Mouse (Mus musculus) left cerebral cortex, postnatal 25 days (tissue): ENCODE measurements at regions not wholly inside any gene's neighbourhood (a gene's known extent, or its start where the extent isn't known, plus 50 kb on each side); places are given as distances from the start of the nearest gene placed in this dataset.

Experiments used
- DNase-seq, 2 experiments: peaks; one replicate each; pipeline ENCODE4 v3.0.0; 2022; ENCODE audit warnings: low spot score in 2 of 2, mixed read lengths in 1 of 2
- intact Hi-C: fragments of 180-260 bp; cut with DNase I; formaldehyde crosslinking; loops from one replicate; pipeline ENCODE4 v1.15.1; 2025

DNA sequence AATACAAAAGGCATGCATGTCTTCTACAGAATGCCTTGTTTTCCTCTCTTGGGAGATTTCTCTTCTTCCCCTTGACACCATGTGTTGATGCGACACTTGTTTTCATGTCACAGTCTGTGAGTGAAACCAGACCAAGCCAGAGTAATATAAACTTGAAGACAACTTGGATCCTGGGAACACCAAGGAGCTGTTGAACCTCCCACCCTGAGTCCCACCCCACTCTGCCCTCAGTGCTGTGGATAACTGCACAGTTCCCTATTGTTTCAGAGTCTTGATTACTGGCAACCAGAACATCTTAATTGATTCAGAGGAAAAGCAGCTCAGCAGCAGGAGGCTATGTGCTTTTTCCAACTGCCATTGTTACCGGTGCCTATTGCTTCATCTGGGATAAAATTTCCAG is 254.6 kb upstream of the Jag1 start:
- intact Hi-C loops = no loop called here

DNA sequence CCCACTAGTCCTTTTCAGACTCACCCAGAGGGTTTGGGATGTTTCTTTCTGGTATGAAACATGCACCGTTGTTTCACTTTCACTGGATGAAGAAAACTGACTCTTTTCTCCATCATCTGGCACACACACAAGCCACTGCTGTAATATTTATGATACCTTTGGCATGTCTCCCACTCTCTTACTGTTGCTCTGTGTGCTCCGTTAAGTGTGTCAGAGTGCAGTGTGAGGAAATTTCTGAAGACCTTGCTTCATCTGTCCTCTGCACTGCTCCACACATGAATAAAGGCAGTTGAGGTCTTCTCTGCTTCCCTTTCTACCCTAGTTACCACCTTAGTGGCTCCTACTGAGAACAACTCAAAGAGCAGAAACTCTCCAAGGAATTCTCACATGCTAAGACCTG is 246.6 kb upstream of the Jag1 start:
- DNase-seq = no peak
- intact Hi-C loops = no loop called here

More for the DNA sequence above, 254.6 kb upstream of the Jag1 start:
- no peak for DNase-seq

DNA sequence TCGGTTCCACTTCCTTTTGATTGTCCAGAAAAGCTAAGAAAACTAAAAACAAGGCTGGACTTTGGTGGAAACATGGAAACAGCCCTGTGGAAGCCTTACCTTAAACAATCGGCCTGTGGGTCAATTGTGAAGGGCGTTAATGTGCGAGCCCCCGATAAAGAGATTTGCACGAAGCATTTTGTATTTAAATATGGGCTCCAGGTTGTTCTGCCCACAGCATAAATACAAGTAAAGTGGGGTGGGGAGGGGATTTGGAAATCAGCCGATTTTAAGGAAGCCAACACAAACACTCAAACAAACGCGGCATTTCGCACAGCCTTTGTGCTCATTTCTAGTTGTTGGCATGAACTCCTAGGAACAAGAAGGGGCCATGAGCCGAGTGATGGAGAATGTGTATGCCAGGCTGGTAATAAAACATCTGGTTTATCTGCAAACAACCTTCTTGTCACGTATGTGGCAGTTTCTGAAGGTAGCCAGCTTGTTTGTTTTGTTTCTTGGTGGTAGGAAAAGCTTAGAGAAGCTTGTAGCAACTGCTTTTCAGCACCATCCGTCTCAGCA is 240.8 kb upstream of the Jag1 start:
- intact Hi-C loops = no loop called here

DNA sequence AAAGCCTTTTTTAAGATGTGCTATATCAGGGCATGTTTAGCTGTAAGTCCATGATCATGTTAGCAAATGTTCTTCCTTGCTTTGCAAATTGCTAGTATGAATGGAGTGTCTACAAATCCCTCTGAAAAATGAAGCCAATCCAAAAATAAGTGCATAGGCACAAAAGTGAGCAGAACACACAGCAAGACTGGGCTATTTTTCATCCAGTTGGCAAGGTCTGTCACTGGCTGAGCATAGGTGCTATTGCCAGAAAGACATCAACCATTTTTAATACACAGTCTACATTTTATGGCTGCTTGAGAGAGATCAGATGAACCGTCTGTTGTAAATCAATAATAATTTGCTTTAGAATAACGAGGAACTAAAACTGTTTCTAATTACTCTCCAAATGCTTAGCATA is 227.3 kb upstream of the Jag1 start:
- intact Hi-C loops = no loop called here
- no peak for DNase-seq

More for the DNA sequence above, 240.8 kb upstream of the Jag1 start:
- peak in 1 of 2 experiments; percentile 2 for DNase-seq

DNA sequence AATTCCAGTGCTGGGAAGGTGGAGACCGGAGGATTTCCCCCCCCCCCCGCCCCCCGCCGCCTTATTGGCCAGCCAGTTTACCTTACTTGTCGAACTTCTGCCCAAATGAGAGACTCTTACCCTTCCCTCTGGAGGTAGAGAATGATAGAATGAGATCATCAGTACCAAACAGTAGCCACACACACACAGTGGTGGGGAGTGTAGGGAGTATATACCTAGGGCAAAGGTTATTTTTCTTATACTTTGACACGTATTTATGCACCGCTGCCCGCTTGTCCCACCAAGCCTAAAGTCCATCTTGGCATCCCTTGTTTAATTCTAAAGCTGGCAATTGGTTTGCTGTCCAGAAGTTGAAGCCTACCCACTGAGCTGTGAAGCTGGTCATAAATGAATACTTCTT is 213.6 kb upstream of the Jag1 start:
- intact Hi-C loops = no loop called here

DNA sequence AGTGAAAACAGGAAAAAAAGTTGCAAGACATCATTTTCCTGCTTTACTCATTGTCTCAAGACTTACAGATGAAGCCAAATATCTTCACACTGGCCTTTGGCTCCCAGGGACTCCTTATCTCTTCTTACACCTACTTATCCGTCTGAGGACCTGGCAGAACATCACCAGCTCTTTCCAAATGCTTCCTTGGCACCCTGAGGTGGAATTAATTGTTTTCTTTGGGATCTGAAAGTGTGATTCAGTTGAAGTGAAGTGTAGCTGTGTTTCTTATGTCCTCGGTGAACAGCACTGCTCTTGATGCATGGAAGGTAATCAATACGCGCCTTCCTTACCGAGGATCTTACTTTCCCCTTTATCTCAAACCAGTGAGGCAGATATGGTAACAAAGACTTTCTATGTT is 207.0 kb upstream of the Jag1 start:
- DNase-seq = no peak
- intact Hi-C loops = no loop called here

More for the DNA sequence above, 213.6 kb upstream of the Jag1 start:
- no peak for DNase-seq

DNA sequence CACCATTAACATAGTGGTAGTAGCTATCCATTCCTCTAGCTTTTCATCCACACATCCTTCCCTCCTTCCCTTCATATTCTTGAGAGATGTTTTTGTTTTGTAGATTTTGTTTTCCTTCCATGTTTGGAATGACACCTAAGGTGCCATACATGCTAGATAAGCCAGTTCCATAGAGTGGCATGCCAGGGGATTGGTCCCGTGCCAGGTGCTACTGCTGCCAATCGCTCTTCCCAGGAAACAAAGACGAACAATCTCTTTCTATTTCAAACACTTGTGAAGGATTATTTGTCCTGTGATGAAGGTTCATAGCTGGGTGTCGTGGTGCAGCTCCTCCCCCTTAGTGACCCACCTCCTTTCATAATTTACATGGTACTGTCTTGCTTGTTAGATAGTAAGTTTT is 194.1 kb upstream of the Jag1 start:
- intact Hi-C loops = no loop called here
- DNase-seq = no peak

DNA sequence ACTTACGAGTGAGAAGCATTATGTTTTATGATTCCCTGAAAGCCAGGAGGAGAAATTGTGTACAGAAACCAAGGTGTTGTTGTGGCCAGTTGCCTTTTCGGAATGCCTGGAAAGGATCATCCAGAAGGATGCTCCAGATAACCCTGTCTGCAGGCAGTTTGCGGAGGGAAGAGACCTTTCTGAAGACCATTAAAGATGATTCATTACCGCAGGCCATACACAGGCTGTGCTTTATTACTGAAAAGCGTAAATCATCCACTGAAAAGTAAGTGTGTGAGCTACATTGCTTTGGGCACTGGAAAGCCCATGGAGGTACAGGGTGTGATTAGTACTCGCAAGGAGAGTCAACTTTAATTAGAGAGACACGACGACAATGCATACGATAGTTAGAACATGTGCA is 191.7 kb upstream of the Jag1 start:
- DNase-seq = no peak
- intact Hi-C loops = no loop called here

DNA sequence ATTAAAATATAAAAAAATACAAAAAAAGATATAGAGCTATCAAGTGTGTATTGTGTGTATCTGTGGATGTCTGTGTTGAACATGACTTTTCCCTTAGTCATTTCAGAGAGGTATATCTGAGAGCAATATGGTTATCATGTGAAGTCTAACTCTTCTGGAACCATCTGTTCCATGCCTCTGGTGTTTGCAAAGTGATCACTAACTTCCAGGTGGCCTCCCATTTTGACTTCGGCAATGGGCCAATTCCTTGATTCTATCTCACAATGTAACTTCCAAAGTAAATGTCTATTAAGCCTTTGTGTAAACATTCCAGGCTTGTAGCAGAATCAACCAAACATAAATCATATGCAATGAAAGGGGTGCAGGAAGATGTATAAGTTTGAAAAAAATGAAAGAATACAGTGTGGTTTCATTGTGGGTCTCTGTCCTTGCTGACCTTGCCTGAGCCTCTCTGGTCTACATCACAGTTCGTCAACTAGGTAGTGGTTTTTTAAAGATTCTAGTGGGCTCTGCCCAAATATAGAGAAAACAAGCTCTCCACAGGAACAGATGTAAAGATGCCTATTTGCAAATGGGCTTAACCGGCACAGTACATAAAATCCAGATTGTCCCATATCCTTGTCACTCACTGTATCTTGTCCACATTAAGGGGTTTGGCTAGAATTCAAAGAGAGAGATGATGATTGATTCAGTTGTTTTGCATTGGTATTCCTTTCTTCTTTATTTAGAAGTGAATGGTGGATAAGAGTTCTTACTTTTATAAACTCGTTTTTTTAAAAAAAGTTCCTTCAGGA is 185.2 kb upstream of the Jag1 start:
- no peak for DNase-seq
- intact Hi-C loops = no loop called here

GRCm38 (mm10) chr2:137289231-137289630 is 172.8 kb upstream of the Jag1 start:
- DNase-seq = no peak
- intact Hi-C loops = no loop called here

GRCm38 (mm10) chr2:137271575-137272180 is 155.2 kb upstream of the Jag1 start:
- no peak for DNase-seq
- intact Hi-C loops = no loop called here

DNA sequence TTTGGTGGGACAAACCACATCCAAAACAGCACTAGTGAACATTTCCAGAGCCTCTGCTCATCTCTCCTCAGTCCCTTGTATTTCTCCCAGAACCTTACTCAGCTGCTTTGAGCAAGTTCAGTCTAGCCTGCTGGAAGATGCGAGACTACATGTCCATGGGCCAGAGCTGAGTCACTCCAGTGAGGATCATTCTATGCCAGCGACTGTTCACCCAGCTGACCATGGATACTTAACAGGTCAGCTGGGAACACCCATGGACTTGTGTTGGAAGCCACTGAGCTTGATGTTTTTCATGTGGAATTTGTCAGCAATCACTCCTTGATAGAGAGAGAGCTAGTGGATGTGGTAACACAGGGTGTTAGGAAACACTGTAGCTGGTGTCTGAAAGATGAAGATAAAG is 146.5 kb upstream of the Jag1 start:
- no peak for DNase-seq
- intact Hi-C loops = no loop called here

- intact Hi-C loops = no loop called here
- no peak for DNase-seq
Observed at GRCm38 (mm10) chr2:137257847-137258515, 141.5 kb upstream of the Jag1 start.

DNA sequence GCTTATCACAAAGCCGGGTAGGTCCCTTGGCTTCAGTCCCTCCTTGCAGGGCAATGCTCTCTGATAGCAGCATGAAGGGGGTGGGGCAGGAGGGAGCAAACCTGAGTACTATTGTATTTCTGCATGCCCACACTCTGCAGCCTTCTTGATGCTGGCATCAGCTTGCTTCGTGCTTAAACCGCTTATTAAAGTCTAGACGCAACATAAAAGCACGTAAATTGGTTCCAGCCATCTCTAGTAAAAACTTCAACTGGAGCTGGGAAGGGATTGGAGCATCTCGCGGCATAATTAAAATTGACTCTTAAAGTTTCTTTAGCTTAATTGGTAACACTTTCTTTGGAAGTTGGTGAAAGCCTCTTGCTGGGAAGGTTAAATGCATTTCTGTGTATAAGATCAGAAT is 131.5 kb upstream of the Jag1 start:
- no peak for DNase-seq
- intact Hi-C loops = no loop called here

DNA sequence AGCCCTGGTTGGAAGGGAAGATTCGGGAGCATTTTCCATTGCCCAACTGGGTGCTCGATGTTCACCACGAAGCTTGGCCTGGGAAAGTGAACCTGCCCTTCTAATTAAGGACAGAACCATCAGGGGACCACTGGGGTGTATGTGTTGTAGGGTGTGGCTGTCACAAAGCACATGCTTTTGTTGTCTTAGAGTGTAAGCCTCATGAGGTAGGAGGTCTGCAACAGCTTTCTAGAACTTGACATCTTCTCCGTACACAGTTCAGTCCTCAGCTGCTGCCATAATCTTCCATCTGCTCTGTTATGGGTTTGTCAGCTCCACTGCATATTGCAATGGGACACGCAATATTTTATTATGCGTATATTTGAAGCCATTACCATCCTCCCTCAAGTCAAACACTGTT is 127.9 kb upstream of the Jag1 start:
- intact Hi-C loops = no loop called here
- DNase-seq = no peak

DNA sequence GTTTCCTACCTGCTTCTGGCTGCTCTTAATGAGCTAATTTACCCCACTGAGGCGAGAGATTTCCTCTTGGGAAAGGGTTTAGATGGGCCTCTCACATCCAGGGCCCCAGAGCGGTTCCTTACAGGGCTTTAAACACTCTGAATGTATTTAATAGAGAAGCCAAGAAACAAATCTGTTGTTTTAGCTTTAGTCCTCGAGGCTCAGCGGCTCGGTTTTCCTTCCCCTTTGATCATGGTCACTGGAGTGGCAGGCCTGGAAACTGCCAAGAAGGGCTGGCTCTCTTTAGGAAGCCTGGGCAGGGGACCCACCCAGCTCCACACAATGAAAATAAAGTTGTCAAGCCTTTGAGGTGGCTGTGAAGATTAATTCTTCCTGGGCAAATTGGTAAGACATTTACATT is 127.5 kb upstream of the Jag1 start:
- DNase-seq = no peak
- intact Hi-C loops = no loop called here

DNA sequence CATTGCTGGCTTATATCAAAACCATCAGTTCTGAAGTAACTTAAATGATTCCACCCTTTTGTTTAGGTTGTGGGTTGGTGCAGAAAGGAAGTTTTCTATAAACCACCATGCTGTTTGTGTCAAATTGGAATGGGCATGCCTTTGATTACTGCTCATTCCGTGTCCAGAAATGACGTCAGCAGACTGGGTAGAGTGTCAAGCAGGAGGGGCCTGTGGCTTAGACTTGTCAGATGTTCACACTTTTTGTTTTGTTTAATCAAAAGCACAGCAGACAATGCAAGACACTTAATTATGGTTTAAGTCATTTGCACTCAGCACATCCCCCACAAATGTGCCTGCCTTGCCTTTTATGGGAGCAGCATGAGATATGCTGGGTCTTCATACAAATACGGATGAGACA is 120.5 kb upstream of the Jag1 start:
- intact Hi-C loops = no loop called here

GRCm38 (mm10) chr2:137233936-137234335 is 117.5 kb upstream of the Jag1 start:
- intact Hi-C loops = no loop called here
- DNase-seq = no peak

More for the DNA sequence above, 120.5 kb upstream of the Jag1 start:
- no peak for DNase-seq

GRCm38 (mm10) chr2:137231161-137231560 is 114.7 kb upstream of the Jag1 start:
- intact Hi-C loops = no loop called here
- DNase-seq = no peak

DNA sequence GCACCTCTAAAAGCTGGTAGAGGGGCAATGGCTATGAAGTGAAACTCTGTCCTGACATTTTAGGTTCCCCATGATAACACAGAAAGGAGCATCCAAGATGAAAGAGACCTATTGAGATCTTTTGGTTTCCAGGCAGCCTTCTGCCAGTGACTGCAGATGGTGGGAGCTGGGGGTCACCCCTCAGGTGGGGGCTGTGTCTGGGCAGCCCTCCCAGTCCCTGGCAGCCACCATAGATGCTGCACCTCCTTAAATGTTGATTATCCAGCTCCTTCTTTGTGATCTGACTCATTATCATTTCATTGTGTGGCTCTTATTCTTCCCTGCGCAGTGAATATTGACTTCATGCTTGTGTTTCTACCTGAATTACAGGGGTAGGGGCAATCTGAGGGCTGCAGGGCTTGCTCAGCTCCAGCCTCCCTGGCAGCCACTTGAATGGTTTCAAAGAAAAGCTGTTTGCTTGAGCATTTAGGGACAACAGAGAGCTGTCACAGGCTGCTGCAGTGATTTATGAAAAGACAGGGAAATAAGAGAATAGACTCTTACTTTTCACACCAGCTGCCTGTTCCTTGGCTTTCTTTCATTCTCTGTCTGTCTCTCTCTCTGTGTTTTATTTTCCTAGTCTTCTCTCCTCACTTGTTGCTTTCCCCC is 113.1 kb upstream of the Jag1 start:
- intact Hi-C loops = no loop called here
- no peak for DNase-seq
